Mouse (Mus musculus): Measurements from ENCODE around the gene Fam214b.

DNA sequence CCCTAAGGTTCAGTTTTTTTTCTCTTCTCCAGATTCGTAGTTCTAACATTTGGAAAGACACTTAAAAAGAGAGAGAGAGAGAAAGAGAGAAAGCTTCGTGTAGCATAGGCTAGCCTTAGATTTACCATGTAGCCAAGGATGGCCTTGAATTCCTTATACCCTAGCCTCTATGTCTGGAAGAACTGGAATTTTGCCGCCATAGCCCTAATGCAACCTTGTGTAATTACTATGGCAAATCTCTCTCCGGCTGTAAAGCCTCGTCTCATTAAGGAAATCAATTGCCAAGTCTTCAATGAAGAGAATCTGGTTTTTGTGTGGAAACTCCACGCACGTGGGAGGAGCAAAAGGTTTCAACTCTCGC, 12.4 kb upstream of the Fam214b start:
- TF ChIP-seq GATA1 (IDR thresholded peaks at IDR 0.05; ENCODE audit: borderline replicate concordance, low read length) (no peak), FLI1 (IDR thresholded peaks at IDR 0.05; ENCODE audit: low read length) (no peak)

All from megakaryocyte, embryonic 14.5 days (primary cell).